Mouse (Mus musculus) right cerebral cortex, postnatal 36 days (tissue): ENCODE data around the gene Rfc5.
"Not testable (repeated sequence)": the region's sequence is repeated elsewhere in the genome, so short reads cannot be mapped to it uniquely, and the experiment has no call there.

Experiments used
- DNase-seq, 2 experiments: peaks; one replicate each; pipeline ENCODE4 v3.0.0; 2022; ENCODE audit warnings: low spot score in 2 of 2, mixed read lengths in 1 of 2

Gene Rfc5

DNA sequence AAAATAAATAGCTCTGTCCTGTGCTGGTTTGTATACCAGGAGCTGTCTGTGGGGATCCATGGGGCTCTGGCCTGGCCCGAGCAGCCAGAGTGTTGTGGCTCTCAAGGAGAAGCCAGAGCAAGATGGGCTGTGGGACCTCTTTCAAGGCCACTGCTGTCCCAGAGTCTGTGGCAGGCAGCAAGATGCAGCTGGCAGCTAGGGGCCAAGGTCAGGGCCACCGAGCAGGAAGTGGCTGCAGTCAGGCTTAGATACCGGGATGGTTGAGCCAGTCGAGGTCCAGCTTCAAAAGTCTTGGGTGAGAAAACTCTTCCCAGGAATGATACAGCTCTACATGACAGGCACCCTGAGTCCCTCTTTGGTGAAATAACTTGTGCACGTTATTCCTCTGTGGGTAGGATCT is 41.8 kb downstream of the Rfc5 start:
- no peak for DNase-seq

DNA sequence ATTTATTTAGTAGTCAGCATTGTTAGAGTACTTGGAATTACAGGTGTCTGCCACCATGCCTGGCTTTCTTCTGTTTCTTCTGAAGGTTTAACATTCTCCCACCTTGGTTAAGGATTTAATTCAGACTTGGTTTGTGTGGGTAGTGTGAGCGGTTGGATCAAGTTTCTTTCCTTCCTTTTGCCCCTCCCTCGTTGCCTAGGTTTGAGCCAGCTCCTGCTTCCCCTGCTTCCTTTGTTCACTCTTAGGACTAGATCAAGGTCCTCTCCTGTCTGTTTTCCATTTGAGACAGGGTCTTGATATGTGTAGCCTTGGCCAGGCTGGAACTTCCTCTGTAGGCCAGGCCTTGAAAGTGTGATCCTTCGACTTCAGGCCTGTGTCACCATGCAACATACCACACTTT is 42.6 kb downstream of the Rfc5 start:
- no peak for DNase-seq

- no peak for DNase-seq
Observed at GRCm38 (mm10) chr5:117345432-117345976, 43.3 kb downstream of the Rfc5 start.

DNA sequence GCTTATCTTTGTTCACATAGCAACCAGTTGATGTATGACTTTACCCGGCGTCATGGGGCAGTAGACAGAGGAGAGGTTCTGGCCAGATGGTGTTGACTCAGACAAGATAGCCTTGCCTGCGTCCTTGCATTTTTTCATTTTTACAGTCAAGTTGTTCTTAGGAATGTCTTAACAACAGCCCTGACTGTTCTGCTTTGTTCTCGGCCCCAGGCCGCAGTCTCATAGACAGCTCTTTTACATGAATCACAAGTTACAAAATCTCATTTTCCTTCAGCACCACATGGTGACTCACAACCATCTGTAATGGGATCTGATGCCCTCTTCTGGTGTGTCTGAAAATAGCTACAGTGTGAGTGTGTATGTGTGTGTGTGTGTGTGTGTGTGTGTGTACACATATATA is 44.4 kb downstream of the Rfc5 start:
- DNase-seq: not testable (repeated sequence)

DNA sequence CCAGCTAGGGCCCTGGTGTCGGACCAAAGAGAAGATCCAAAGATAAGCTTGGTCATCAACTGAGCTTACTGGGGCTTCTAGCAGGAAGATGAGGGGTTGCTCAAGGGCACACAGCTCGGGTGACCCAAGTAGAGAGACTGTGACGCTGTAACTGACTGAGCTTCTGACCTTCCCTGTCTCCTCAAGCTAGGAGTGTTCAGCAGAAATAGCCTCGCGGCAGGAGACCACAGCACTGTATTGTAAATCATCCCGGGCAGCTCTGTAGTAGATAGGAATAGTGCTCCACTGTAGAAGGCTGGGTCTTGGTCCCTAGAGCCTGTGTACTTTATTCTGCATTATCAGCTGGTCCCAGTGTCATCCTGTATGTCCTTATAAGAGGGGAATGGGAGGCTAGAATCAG is 47.0 kb downstream of the Rfc5 start:
- no peak for DNase-seq

- no peak for DNase-seq
Observed at GRCm38 (mm10) chr5:117340081-117340480, 48.8 kb downstream of the Rfc5 start.

DNA sequence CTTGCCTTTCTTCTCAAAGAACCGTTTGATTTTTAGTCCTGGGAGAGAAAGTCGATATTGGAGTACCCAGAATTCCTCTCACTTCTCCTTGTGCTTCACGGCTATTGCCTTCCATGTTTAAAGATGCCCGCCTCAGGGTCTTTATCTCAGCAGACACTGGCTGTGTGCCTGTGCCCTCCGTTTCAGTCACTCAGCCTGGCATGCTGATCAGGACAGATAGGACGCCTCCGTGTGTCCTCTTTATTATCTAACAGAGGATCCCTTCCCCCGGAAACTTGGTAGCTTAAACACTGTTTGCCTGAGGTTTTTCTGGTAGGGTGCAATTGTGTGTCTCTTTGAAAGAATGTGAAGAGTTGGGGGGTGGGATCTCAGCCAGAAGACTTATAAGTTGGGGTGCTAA is 50.3 kb downstream of the Rfc5 start:
- DNase-seq: no peak

DNA sequence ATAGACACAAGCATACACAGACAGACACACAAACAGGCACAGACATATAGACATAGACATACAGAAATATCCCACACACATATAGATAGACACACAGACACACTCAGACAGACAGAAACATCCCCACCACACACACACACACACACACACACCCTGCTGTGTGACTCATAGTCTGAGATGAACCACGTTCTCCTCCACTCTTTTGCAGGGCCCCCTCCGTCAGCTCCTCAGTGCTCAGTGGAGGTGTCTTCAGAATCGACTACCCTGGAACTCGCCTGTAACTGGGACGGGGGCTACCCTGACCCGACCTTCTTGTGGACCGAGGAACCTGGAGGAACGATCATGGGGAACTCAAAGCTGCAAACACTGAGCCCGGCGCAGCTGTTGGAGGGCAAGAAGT is 50.8 kb downstream of the Rfc5 start:
- no peak for DNase-seq

DNA sequence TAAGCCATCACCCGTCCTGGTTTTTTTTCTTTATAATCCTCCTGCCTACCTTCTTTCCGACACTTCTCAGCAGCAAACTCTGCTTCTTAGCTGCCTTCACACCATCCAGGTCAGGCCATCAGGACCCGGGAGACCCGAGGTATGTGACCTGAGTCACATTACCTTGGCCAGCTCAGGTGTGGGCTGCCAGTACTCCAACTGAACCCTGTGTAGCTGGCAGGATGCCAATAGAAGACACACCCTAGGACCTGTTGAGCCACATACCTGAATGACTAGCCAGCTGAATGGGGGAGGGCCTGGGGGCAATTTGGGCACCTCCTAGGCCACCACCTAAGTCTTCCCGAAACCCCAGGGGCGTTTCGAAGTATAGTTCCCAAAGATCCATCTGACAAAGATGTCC is 58.4 kb downstream of the Rfc5 start:
- no peak for DNase-seq
